Mouse (Mus musculus) kidney, adult 8-10 months (tissue): ENCODE results near the gene Wipf3.

ENCODE experiments used
- DNase-seq, 2 experiments: peaks; one replicate each; pipeline ENCODE4 v3.0.0; 2022

Wipf3 gene

GRCm38 (mm10) chr6:54537053-54537452 lies 107.7 kb downstream of the Wipf3 start:
- DNase-seq, result no peak

GRCm38 (mm10) chr6:54538773-54539173 lies 109.4 kb downstream of the Wipf3 start:
- DNase-seq, result no peak

GRCm38 (mm10) chr6:54539396-54539795 lies 110.0 kb downstream of the Wipf3 start:
- DNase-seq, result no peak

- DNase-seq, result no peak
Observed at GRCm38 (mm10) chr6:54540252-54540887, 111.0 kb downstream of the Wipf3 start.

GRCm38 (mm10) chr6:54542836-54543235 lies 113.4 kb downstream of the Wipf3 start:
- no peak for DNase-seq

GRCm38 (mm10) chr6:54543646-54544045 lies 114.2 kb downstream of the Wipf3 start:
- DNase-seq, result no peak

- DNase-seq, result peak in 1 of 2 experiments; percentile 10
Observed at GRCm38 (mm10) chr6:54548314-54549019, 119.1 kb downstream of the Wipf3 start.

- DNase-seq, result no peak
Observed at GRCm38 (mm10) chr6:54549311-54549710, 119.9 kb downstream of the Wipf3 start.

- DNase-seq, result peak in 1 of 2 experiments; percentile 14
Observed at GRCm38 (mm10) chr6:54550801-54551323, 121.5 kb downstream of the Wipf3 start.

GRCm38 (mm10) chr6:54552721-54553413 lies 123.5 kb downstream of the Wipf3 start:
- no peak for DNase-seq
